17 mouse cellular contexts compared by ENCODE assay signal in the genomic region with DNA sequence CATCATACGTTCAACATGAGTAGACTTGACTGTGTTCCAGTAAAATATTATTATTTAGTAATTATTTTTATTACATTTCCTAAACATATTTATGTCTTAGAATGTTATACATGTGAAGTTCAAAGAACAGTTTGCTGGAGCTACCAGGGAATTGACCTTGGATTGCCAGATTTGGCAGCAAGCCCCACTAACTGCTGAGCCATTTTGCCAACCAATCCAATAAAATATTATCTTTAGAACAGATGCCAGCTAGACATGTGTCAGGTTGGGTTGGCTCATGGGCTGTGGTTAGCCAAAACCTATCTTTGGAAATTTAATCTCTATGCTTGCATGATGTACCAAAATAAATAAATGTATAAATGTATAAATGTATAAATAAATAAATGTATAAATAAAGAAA.
DNase-seq lines count a peak whose midpoint lies in the region; TF ChIP-seq lines count a peak whose summit lies in the region.
"Had no signal": no experiment of that assay in that cellular context is flagged by ENCODE, and none has a peak within 500 bp of the region (broad histone marks: within the 10 kb centered on the region; RNA-seq: fewer than 3 reads in every experiment).

No protein-coding gene starts in this region.

- no peak for TF ChIP-seq POLR2A in liver, adult 2 months (IDR thresholded peaks at IDR 0.05; ENCODE audit: extremely low read depth, insufficient read depth, low read length)

- TF ChIP-seq CTCF in liver, adult 2 months (IDR thresholded peaks at IDR 0.05; ENCODE audit: low read depth, low read length), result no peak

- H3K4me1 ChIP-seq in liver, adult 2 months (ENCODE audit: control insufficient read depth, insufficient read depth, low read length), result no peaks in the 10 kb centered on the region
- H3K4me1 ChIP-seq: forebrain, embryonic 10.5 days; forebrain, embryonic 13.5 days; heart, embryonic 13.5 days; hindbrain, embryonic 12.5 days; hindbrain, embryonic 15.5 days had no signal

- H3K27me3 ChIP-seq in liver, adult 2 months (ENCODE audit: control insufficient read depth, insufficient read depth, low read length), result no peaks in the 10 kb centered on the region
- H3K27me3 ChIP-seq: forebrain, embryonic 13.5 days; heart, embryonic 13.5 days; hindbrain, embryonic 12.5 days; hindbrain, embryonic 15.5 days had no signal

- DNase-seq in adrenal gland, postnatal 10 days, result peak; percentile 25
- DNase-seq in adrenal gland, adult 8-10 months, result no peak
- peak; percentile 23 to 51 for DNase-seq in cerebellum, postnatal 14 days
- no peak for DNase-seq in cerebellum, postnatal 25 days
- DNase-seq in liver, adult 2 months (ENCODE audit: extremely low read depth, low read depth, low spot score), result peak; percentile 52
- no peak for DNase-seq in liver
- DNase-seq: cerebellum, adult 11 months; cerebellum, adult 2 months; cerebellum, postnatal 36 days; gastrocnemius, postnatal 10 days; gastrocnemius, postnatal 36 days; kidney, adult 2 months had no signal

- no peak overlapping the region for H3K9ac ChIP-seq in liver, adult 2 months (ENCODE audit: low read depth, low read length)
- H3K9ac ChIP-seq: forebrain, embryonic 13.5 days; heart, embryonic 13.5 days; hindbrain, embryonic 12.5 days; hindbrain, embryonic 15.5 days had no signal

- H3K27ac ChIP-seq in liver, adult 2 months (replicated peaks; ENCODE audit: insufficient read depth, low read depth, low read length), result no peak overlapping the region
- H3K27ac ChIP-seq: forebrain, embryonic 10.5 days; forebrain, embryonic 13.5 days; heart, embryonic 13.5 days; hindbrain, embryonic 12.5 days; hindbrain, embryonic 15.5 days had no signal

- H3K79me2 ChIP-seq in liver, adult 2 months (ENCODE audit: control insufficient read depth, insufficient read depth, low read length), result no peaks in the 10 kb centered on the region

- no peaks in the 10 kb centered on the region for H3K36me3 ChIP-seq in liver, adult 2 months (ENCODE audit: control insufficient read depth, insufficient read depth, low read length)
- H3K36me3 ChIP-seq: forebrain, embryonic 10.5 days; heart, embryonic 13.5 days; hindbrain, embryonic 12.5 days; hindbrain, embryonic 15.5 days had no signal

- H3K4me3 ChIP-seq in liver, adult 2 months (ENCODE audit: insufficient read depth, low read depth, low read length), result no peak overlapping the region
- H3K4me3 ChIP-seq: forebrain, embryonic 10.5 days; forebrain, embryonic 13.5 days; heart, embryonic 13.5 days; hindbrain, embryonic 12.5 days; hindbrain, embryonic 15.5 days had no signal

- WGBS in liver, adult 2 months, result 85% methylated on average over 1 of the region's 1 CpGs

Comparison
In these comparisons a context has a peak if more than half of its experiments do, and no peak if none do; other contexts are left out.
1. DNase-seq: peak in adrenal gland, postnatal 10 days (single experiment), cerebellum, postnatal 14 days (2 of 2) and liver, adult 2 months (single experiment); none in adrenal gland, adult 8-10 months (single experiment), cerebellum, postnatal 25 days (0 of 2) and liver (single experiment).